Mouse (Mus musculus): ENCODE results near the gene Jmjd1c. TPM values are rescaled to one million over a fixed set of nuclear protein-coding genes. Genes with fewer than 3 reads are reported as not detected.
A peak's percentile ranks its signal among the peaks of the same experiment; 100 is the strongest.

The Jmjd1c gene
- total and polyA plus RNA-seq, 2 experiments from 2014 or later, result 45.1 to 63.8 TPM

DNA sequence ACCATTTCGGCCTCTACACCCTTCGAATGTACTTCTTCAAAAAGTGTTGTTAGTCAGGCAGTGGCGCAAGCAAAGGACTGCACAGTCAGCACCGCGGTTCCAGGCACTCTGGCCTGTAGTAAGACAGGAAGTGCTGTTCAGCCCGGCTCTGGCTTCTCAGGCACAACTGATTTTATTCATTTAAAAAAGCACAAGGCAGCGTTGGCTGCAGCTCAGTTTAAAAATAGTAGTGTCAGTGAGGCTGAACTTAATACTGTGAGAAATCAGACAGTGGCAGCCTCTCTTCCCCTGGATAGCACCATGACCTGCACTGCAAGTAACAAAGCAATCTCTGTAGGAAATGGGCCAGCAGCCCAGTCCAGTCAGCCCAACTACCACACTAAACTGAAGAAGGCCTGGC, 130.2 kb downstream of the Jmjd1c start:
- no peaks in the 10 kb centered on the region for H3K4me1 ChIP-seq (ENCODE audit: insufficient read depth, low read length)
- WGBS, result 72% methylated on average over 7 of the region's 7 CpGs
- no peak overlapping the region for H3K9ac ChIP-seq (replicated peaks; ENCODE audit: low read length, poor library complexity, severe bottlenecking)
- no peak overlapping the region for H3K4me2 ChIP-seq (ENCODE audit: low read depth, low read length, poor library complexity, severe bottlenecking)
- no peaks in the 10 kb centered on the region for H3K27me3 ChIP-seq (ENCODE audit: insufficient read depth, low read length)
- 0 out of 2 replicates have a peak, but pooled peaks have one; percentile 44 for ATAC-seq (ENCODE audit: low FRiP score)
- no peaks in the 10 kb centered on the region for H3K9me3 ChIP-seq (ENCODE audit: low read length)
- peak; percentile 68 for DNase-seq (ENCODE audit: low spot score)
- H3K4me3 ChIP-seq (ENCODE audit: low read depth, low read length), result no peak overlapping the region
- 0 out of 2 replicates have a peak overlapping the region, but pooled peaks have one; percentile 21 for H3K27ac ChIP-seq (ENCODE audit: low read depth, low read length)
- peaks cover 20% of the 10 kb centered on the region for H3K36me3 ChIP-seq (ENCODE audit: insufficient read depth, low read length)
- no peak for TF ChIP-seq CTCF (IDR thresholded peaks at IDR 0.05)

GRCm38 (mm10) chr10:67226543-67226942, 130.6 kb downstream of the Jmjd1c start:
- Histone ChIP-seq H3K4me2 (ENCODE audit: low read depth, low read length, poor library complexity, severe bottlenecking) (no peak overlapping the region), H3K4me3 (ENCODE audit: low read depth, low read length) (no peak overlapping the region), H3K9me3 (ENCODE audit: low read length) (no peaks in the 10 kb centered on the region), H3K9ac (replicated peaks; ENCODE audit: low read length, poor library complexity, severe bottlenecking) (no peak overlapping the region), H3K36me3 (ENCODE audit: insufficient read depth, low read length) (peaks cover 23% of the 10 kb centered on the region), H3K27me3 (ENCODE audit: insufficient read depth, low read length) (no peaks in the 10 kb centered on the region), H3K27ac (ENCODE audit: low read depth, low read length) (0 out of 2 replicates have a peak overlapping the region, but pooled peaks have one; percentile 21), H3K4me1 (ENCODE audit: insufficient read depth, low read length) (no peaks in the 10 kb centered on the region)
- ATAC-seq (ENCODE audit: low FRiP score), result no peak
- peak; percentile 15 for DNase-seq (ENCODE audit: low spot score)
- TF ChIP-seq CTCF (IDR thresholded peaks at IDR 0.05), result no peak
- 84% methylated on average over 14 of the region's 14 CpGs for WGBS

DNA sequence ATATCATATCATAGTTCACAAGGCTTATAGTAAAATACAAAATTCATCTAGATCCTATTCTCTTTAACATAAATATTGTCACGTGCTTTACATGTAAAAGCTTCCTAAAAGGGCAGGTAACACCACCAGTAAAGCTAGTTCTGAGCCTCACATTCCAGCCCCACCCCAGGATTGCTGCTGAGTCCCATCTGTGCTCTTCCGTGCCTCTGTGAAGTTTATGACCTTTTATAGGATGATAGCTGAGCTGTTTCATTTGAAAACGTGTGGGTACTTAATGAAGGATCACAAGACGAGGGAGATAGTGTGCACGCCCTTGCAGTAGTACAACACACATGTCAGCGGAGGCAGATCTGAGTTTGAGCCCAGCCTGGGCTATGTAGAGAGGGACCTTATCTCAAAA, 134.5 kb downstream of the Jmjd1c start:
- peaks cover 31% of the 10 kb centered on the region for H3K36me3 ChIP-seq (ENCODE audit: insufficient read depth, low read length)
- no peak overlapping the region for H3K9ac ChIP-seq (replicated peaks; ENCODE audit: low read length, poor library complexity, severe bottlenecking)
- 88% methylated on average over 6 of the region's 6 CpGs for WGBS
- TF ChIP-seq CTCF (IDR thresholded peaks at IDR 0.05), result no peak
- no peak overlapping the region for H3K27ac ChIP-seq (ENCODE audit: low read depth, low read length)
- H3K4me2 ChIP-seq (ENCODE audit: low read depth, low read length, poor library complexity, severe bottlenecking), result no peak overlapping the region
- no peaks in the 10 kb centered on the region for H3K4me1 ChIP-seq (ENCODE audit: insufficient read depth, low read length)
- ATAC-seq (ENCODE audit: low FRiP score) (no peak), DNase-seq (ENCODE audit: low spot score) (no peak)
- no peak overlapping the region for H3K4me3 ChIP-seq (ENCODE audit: low read depth, low read length)
- no peaks in the 10 kb centered on the region for H3K27me3 ChIP-seq (ENCODE audit: insufficient read depth, low read length)
- H3K9me3 ChIP-seq (ENCODE audit: low read length), result no peaks in the 10 kb centered on the region

GRCm38 (mm10) chr10:67247145-67247544, 151.2 kb downstream of the Jmjd1c start:
- Histone ChIP-seq H3K27me3 (ENCODE audit: insufficient read depth, low read length) (no peaks in the 10 kb centered on the region), H3K9me3 (ENCODE audit: low read length) (no peaks in the 10 kb centered on the region), H3K27ac (ENCODE audit: low read depth, low read length) (no peak overlapping the region), H3K9ac (replicated peaks; ENCODE audit: low read length, poor library complexity, severe bottlenecking) (no peak overlapping the region), H3K36me3 (ENCODE audit: insufficient read depth, low read length) (peaks cover 12% of the 10 kb centered on the region; the same call in 1 of the 2 replicates), H3K4me2 (ENCODE audit: low read depth, low read length, poor library complexity, severe bottlenecking) (no peak overlapping the region), H3K4me1 (ENCODE audit: insufficient read depth, low read length) (no peaks in the 10 kb centered on the region), H3K4me3 (ENCODE audit: low read depth, low read length) (no peak overlapping the region)
- ATAC-seq (ENCODE audit: low FRiP score) (no peak), DNase-seq (ENCODE audit: low spot score) (peak; percentile 60)
- WGBS, result 91% methylated on average over 4 of the region's 4 CpGs
- peak; percentile 81 for TF ChIP-seq CTCF (IDR thresholded peaks at IDR 0.05)

DNA sequence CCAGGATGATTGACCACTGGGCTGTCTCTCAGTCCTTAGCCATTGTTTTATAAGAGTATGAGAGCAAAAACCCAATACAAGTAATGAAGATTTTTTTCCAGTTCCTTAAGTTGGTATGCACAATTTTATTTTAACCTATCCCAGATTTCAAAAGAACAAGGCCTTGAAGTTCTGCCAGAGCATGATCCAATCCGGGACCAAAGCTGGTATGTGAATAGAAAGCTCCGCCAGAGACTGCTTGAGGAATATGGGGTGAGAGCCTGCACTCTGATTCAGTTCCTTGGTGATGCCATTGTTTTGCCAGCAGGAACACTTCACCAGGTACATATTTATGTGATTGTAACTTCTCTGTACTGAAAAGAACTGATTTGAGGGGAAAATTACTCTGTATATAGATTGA, 153.6 kb downstream of the Jmjd1c start:
- Histone ChIP-seq H3K9ac (replicated peaks; ENCODE audit: low read length, poor library complexity, severe bottlenecking) (no peak overlapping the region), H3K27ac (ENCODE audit: low read depth, low read length) (no peak overlapping the region), H3K9me3 (ENCODE audit: low read length) (no peaks in the 10 kb centered on the region), H3K27me3 (ENCODE audit: insufficient read depth, low read length) (no peaks in the 10 kb centered on the region), H3K4me1 (ENCODE audit: insufficient read depth, low read length) (no peaks in the 10 kb centered on the region), H3K4me3 (ENCODE audit: low read depth, low read length) (no peak overlapping the region), H3K4me2 (ENCODE audit: low read depth, low read length, poor library complexity, severe bottlenecking) (no peak overlapping the region), H3K36me3 (ENCODE audit: insufficient read depth, low read length) (peaks cover 17% of the 10 kb centered on the region; the same call in 1 of the 2 replicates)
- no peak for TF ChIP-seq CTCF (IDR thresholded peaks at IDR 0.05)
- 86% methylated on average over 2 of the region's 2 CpGs for WGBS
- ATAC-seq (ENCODE audit: low FRiP score) (no peak), DNase-seq (ENCODE audit: low spot score) (no peak)

- DNase-seq (ENCODE audit: low spot score), result peak; percentile 31
- H3K4me1 ChIP-seq (ENCODE audit: insufficient read depth, low read length), result no peaks in the 10 kb centered on the region
- no peak overlapping the region for H3K4me2 ChIP-seq (ENCODE audit: low read depth, low read length, poor library complexity, severe bottlenecking)
- H3K4me3 ChIP-seq (ENCODE audit: low read depth, low read length), result no peak overlapping the region
- peaks cover 17% of the 10 kb centered on the region; the same call in 1 of the 2 replicates for H3K36me3 ChIP-seq (ENCODE audit: insufficient read depth, low read length)
- H3K27ac ChIP-seq (ENCODE audit: low read depth, low read length), result no peak overlapping the region
- no peak for TF ChIP-seq CTCF (IDR thresholded peaks at IDR 0.05)
- H3K27me3 ChIP-seq (ENCODE audit: insufficient read depth, low read length), result no peaks in the 10 kb centered on the region
- no peak for ATAC-seq (ENCODE audit: low FRiP score)
- H3K9me3 ChIP-seq (ENCODE audit: low read length), result no peaks in the 10 kb centered on the region
- WGBS, result 90% methylated on average over 6 of the region's 6 CpGs
- no peak overlapping the region for H3K9ac ChIP-seq (replicated peaks; ENCODE audit: low read length, poor library complexity, severe bottlenecking)
These were observed 154.9 kb downstream of the Jmjd1c start for GRCm38 (mm10) chr10:67250846-67251245.

Measured in midbrain, postnatal 0 days (tissue).